Mouse (Mus musculus) kidney, postnatal 14 days (tissue): ENCODE measurements around the gene Rhebl1.

Experiments
- DNase-seq: peaks from one replicate; pipeline ENCODE4 v3.0.0; 2022; ENCODE audit warnings: mixed read lengths

Rhebl1 gene

DNA sequence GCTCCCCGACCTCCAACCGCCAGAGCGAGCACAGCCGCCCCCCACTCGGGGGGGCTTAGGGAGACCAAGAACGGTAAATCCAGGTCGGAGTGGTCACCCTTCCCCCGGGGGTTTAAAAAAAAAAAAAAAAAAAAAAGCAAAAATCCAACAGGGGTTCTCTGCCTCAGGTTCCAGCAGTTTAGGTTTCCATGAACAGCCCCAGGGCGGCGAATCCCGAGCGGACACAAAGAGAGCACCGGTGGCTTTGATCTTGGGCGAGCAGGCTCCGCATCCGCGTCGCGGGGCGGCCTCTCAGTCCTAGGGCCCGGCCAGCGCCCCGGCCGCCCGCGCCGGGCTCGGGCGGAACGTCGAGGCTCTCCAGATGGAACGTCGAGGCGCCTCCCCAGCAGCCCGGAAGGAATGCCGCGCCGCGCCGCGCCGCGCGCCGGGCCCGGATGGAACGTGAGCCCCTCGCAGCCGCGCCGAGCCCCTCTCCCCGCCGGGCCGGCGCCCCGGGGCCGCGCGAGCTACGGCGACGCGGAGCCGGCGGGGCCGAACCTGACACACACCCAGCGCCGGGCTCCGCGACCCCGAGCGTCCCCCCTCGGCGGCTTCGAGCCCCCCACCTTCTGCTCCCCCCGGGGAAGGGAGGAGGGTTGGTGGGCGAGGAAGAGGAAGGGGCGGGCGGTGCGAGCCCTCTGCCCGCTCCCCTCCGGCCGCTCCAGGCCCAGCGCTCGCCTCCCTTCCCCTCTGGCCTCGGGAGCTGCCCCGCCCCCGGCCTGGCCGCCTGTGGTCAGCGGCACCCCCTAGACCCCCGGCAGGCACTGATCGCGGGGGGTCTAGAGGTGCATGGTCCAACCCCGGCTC lies 23.0 kb downstream of the Rhebl1 start, which contains the start of gene Kmt2d:
Gene Kmt2d, minus strand, starts transcription at position 135 of the 846 bp plus-strand sequence.
- DNase-seq = no peak

DNA sequence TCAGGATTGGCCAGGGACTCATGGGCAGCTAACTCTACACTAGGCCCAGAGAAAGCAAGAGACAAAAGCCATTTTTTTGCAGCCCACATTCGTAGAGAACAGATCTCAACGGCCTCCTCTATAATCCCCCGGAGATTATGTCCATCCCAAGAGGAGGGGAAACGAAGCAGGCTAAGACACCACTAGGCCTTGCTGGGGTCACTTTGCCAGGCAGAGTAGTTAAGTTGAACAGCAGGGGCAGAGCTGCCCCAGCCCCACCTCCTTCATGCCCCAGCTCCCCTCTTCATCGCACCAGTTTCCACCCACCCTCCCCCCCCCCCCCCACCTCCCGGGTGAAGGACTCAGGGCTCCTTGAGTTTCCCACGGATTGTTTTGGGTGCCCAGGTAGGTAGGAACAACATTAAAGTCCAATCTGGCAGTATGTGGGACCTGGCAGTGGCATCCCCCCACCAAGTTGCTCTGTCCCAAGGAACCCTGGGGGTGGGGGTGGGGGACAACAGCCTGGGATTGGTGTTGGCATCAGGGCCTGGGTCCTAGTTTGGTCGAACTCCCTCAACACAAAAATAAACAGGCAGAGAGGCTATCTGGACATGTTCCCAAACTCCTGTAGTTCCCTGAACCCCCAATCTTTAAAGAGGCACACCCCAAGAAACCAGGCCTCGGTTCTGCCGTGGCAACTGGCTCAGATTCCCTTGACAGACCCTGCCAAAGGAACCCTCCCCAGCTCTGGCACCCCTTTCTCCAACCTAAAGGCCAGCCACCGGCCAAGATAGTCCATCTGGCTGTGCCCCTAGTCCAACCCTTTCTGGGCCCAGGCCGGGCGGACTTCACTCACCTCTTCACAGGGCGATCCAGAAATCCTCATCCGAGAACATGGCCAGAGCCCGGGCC lies 23.9 kb downstream of the Rhebl1 start:
- DNase-seq = peak; percentile 55

DNA sequence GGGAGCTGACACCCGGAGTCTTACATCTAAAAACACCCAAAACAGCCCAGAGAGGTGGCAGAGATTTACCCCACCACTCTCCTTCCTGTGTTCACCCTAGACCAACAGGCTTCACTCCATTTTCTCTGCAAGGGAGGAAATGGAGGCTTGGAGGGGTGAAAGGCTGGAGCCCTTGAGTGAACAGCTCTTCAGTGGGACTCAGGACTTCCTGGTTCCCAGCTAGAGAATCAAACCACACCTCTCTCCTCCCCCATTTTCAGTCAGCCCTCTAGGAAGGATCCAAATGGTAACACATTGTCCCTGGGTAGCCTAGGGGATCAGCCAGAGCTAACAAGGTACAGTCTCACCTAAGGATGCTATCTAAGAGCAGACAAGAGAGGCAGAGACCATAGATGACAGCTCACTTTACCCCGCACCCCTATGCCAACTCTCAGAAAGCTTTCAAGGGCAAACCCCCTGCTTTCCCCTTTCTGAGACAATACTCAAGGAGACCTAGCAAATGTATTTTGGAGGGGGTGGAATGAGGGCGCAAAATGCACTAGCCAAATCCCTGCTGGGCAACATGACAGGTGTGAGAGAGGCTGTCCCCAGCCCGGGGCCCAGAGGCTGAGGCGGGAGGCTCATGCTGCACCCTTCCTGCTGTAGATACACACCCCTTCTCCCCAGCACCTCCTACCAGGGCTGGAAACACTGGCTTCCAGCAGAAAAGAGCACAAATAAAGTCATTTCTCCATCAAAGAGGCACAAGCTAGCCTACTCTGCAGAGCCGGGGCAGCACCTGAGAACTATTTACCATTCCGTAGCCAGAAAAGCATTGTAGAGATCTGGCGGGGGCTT lies 24.8 kb downstream of the Rhebl1 start:
- no peak for DNase-seq

DNA sequence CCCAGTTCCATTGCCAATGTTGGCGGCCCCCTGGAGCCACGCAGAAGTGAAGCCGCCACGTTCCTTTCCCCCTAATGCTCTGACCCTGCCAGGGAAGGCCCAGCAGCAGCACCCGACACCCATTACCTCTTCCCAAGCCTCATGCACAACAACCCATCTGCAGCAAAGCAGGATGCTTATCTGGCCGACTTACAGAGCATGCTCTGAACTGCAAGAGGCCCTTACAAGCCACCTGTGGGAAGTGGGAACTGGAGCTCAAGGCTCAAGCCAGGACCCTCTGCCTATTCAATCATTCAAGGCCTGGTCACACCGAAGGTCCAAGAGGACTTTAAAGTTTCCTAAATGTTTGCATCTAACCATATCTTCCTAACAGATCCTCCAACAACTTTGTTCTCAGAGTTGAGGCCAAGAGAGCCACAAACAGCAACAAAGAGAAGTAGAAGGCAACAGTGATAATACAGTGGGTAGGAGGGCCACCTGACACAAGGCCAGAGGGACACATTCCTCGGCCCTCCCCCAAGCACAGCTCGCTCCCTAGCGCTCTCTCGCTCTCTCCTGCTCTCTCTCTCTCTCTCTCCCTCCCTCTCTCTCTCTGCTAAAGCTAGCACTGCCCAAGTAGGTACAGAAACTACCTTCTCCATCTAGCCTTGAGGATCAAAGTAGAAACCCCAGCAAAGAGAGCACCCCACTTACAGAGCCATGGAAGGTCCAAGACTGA lies 25.8 kb downstream of the Rhebl1 start:
- no peak for DNase-seq

DNA sequence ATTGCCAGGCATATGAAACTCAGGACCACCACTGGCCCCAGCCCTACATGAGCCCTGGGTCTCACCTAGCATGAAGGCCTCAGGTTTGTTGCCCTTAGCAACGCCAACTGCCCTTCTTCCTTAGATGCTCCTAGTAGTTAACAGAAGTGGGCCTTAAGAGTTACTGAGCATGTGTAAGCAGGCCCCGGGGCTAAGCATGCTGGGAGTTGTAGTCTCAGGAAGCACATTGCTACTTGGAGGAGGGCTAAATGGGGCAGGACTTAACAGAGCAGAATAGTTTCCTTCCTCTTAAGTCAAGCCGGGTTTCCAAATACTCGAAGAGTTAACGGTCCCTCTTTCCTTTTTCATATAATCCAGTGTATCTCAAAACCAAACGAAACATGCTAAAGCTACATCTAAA lies 27.0 kb downstream of the Rhebl1 start:
- DNase-seq = peak; percentile 72

DNA sequence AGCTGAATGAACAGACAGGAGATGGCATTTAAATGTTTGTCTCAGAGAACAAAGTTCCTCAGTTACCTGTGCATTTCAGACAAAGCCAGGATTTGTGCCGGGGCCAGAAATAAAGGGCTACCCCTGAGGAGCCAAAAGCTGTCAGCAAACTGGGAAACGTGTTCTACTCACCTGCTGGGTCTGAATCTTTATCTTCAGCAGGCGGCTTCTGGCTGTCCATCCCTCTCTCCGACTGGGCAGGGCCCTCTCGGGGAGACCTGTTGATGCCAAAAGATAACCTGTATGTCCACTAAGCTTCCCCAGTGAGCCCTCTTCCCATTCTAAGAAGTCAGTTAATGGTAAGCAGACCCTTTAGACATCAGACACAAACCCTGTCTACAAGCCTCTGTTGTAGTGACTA lies 27.8 kb downstream of the Rhebl1 start:
- no peak for DNase-seq

DNA sequence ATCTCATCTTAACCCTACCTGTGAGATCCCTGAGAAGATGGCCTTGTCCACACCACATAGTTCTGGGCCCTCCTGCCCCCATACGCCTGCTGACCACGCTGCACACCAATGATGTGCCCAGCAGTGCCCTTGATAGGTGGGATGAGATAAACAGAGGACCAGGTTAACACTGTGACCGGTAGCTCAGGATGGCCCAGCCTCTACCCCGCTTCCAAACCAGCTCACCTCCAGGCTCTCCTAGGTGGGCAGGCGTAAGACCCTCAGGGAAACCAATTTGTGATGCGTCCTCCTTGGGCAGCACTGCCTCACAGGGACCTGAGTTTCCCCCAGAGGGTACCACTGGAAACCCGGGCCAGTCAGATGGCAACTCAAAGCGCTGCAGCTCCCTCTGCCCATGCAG lies 28.6 kb downstream of the Rhebl1 start:
- no peak for DNase-seq

DNA sequence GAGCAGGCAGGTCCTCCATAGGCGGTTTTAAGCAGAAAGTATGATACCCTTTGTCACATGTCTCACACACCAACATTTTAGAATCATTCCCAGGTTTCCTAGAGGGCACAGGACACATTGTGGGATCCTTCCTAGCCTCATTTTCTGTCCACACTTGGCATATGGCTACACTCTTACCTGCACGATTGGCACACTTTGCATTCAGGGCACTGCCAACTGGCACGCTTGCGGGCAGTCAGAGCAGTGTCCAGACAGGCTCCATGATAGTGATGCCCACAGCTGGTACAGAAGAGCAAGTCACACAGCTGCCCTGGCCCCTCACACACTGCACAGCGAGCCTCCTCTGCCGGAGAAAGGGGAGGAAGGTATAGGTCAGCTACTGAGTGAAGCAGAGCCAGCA lies 29.4 kb downstream of the Rhebl1 start:
- DNase-seq = no peak

DNA sequence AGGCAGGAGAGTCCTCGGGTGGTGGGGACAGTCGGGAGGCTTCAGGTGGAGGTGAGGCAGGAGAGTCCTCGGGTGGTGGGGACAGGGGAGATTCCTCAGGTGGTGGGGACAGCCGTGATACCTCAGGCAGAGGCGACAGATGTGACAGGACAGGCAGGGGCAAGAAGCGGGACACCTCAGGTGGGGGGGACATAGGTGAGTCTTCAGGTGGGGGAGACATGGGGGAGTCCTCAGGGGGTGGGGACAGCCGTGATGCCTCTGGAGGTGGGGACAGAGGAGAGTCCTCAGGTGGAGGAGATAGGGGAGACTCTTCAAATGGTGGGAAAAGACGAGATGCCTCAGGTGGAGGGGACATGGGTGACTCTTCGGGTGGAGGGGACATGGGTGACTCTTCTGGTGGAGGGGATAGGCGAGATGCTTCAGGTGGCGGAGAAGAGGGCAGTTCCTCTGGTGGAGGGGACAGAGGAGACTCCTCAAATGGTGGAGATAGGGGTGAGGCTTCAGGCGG lies 30.8 kb downstream of the Rhebl1 start:
- no peak for DNase-seq

DNA sequence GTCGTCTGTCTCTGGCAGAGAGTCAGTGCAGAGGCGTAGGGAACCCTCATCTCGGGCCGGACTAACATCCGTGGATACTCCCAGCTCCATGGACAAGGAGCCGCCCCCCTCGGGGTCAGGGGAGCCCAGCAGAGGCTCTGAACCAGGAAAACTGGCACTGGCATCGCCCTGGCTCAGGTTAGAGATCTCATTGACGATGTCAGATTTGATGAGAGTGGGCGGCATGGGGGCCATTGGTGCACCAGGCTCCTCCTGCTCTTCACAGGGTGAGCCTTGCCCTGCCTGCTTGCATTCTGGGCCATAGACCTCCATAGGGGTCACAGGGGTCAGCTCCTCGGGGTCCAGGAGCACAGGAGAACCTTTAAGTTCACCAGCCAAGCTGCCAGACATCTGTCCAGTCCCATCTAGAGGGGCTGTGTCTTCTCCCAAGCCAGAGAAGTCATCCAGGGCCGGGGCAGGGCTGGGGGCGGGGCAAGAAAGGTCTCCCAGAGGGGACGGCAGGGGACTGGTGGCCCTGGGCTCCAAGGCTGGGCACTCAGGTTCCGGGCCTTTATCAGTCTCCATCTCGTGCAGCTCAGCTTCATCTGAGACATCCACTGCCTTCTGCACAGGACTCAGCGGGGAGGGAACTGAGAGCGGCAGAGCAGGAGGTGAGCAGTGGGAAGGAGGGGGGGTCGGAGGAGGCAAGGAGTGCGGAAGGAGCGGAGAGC lies 32.5 kb downstream of the Rhebl1 start:
- no peak for DNase-seq

DNA sequence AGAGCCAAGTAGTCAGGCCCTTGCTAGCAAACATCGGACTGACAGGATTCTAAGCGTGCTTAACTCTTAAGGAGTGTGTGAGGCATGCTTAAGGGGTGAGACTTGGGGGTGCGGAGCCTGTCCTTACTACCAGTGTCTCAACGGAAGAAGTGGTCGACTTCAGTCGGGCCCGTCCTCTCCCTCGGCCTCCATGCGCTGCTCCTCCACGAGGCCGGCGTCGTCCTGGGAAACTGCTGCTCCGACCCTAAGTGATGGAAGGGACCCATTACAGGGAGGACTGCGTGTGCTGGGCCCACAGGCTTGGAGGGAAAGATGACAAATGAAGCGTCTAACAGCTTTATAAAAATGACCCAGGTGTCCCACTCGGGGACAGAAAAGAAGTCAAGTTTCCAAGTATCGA lies 33.4 kb downstream of the Rhebl1 start:
- DNase-seq = no peak

DNA sequence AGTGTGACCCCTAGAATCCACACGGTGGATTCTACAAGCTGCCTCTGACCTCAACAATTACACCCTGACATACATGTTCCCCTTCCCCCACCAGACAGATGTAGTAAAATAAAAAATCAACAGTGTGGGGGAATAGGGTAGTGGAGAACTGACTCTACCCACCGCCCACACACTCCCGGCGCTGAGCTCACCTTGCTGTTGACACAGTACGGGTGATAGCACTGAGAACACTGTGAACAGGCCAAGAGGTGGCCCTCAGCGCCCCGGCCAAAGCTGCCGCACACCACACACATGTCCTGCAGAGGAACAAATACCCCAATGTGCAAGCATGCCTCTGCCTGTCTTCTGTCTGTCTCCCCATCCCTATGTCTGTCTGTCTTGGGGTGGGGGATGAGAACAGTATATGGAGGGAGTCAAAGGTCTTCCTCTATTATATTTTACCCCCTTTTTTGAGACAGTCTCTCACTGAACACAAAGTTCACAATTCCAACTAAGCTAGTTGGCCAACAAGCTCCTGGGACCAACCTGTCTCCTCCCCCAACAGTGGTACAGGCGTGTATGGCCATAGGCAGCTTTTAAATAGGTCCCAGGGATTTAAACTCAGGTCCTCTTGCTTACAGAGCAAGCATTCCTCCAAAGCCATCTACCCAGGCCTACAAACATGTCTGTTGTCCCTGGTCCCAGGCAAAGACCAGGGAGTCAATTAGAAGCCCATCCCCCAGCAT lies 34.9 kb downstream of the Rhebl1 start:
- DNase-seq = no peak

DNA sequence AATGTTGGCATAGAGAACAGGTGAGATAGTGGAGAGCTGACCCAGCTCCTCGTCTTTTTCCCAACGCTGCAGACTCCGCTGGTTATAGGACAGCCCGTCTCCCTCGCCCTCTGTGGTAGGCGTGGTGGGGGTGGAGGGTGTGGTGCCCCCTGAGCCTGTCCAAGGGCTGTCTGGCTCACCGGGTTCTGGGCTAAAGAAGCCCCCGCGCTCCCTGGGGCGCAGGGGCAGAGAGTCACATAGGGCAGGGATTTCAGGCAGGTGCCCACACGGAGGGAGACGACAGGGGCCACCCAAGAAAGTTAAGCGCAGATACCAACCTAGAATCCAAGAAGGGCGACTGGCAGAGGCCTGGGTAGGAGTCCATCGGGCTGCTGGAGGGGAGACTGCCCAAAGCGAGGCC lies 40.1 kb downstream of the Rhebl1 start:
- DNase-seq = no peak

DNA sequence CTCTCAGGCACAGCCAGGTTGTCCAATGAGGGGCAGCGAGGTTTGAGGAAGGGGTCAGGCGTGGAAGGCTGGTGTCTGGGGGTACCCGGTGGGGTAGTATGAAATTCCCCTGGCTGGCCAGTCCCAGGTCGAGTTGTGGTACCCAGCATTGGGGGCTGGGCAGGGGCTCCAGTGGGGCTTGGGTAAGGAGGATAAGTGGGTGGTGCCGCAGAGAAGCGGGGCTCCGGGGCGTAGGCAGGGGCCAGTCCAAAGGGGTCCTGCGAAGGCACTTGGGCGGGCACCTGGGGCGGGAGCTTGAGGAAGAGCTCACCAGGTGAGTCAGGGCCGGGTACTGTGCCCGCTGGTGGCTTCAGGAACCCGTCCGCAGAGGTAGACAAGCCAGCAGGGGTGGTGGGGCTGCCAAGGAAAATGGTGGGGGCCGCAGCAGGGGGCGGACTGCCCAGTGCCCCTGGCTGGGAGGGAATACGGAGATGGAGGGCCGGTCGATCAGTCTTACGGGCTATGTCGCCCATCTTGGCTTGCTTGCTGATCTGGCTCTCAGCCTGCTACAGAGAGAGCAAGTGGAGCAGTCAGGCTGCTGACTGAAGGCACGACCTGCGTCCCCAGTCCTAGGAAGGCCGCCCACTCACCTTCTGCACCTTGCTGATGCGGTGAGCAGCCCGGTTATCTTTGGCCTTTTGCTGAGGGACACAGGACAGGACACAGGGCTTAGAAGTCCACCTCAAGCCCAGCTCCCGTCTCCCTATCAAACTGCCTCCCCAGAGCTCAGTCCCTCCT lies 41.0 kb downstream of the Rhebl1 start:
- no peak for DNase-seq

DNA sequence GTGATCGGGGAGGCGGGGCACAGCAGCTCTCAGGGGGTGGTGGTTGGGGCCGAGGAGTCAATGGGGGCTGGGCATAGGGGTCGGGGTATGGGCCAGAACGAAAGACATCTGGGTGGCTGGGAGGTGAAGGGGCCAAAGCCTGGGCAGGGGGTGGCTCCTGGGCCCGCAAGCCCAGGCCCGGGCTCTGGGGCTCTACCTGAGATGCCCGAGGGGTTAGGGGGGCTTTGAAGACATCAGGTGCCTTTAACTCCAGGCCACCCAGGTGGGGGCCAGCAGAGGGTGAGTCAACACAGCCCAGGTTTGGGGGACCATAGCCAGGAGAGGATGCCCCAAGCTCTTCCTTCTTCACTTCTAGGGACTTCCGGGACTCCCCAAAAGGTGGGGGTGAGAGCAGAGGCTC lies 41.6 kb downstream of the Rhebl1 start:
- DNase-seq = no peak

DNA sequence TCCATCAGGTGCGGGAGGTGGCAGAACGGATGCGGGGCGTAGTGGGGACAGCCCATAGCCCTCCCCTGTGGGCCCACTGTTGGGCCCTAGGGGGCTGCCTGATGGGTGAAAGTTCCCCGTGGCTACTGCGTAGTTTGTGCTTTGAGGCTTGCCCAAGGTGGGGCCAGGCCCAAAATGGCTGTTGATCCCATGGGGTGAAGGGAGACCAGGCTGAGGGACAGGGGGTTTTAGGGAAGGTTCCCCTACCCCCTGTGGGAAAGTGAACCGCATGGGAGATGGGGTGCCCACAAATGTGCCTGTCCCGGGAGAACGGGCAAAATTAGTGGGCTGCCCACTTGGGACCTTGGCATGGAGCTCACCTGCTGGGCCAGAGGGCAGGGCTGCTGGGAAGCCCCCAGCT lies 42.3 kb downstream of the Rhebl1 start:
- no peak for DNase-seq

DNA sequence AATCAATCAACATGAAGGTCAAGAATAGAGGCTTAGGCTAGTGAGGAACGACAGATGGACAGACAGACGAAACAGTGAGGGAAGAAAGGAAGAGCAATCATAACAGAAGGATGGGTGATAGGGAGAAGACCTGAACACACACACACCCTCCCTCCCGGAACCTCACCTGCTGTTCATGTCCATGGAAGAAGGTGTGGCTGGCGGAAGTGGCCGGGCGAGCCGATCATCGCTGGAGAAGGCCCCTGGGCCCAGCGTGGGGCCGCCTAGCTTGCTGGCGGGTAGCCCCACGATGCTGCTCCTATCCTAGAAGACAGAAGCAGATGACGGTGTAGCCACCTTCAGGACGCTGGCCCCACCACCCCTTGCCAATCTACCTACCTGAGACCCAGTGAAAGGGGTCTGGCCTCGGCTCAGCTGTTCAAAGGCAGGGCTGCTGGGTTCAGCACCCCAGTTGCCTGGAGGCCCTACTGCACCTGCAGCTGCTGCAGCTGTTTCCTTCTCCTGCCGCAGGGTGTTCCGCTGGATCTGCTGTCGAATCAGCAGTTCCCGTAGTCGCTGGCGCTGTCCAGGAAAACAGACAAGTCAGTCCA lies 43.0 kb downstream of the Rhebl1 start:
- DNase-seq = no peak

DNA sequence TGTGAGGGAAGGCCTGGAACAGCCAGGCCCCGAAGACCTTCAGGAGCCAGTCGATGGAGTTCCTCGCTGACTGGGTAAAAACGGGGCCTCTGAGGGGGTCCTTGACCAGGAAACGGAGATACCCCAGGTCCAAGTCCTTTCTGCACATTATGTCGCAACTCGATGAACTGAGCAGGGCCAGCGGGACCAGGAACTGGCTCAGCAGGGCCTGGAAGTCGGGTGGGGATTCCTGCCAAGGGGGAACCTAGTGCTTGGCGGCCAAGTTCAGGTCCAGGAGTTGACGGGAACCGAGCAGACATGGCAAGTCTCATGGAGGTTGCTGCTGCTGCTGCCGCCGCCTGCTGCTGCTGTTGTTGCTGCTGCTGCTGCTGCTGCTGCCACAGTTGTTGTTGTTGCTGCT lies 43.7 kb downstream of the Rhebl1 start:
- DNase-seq = no peak

DNA sequence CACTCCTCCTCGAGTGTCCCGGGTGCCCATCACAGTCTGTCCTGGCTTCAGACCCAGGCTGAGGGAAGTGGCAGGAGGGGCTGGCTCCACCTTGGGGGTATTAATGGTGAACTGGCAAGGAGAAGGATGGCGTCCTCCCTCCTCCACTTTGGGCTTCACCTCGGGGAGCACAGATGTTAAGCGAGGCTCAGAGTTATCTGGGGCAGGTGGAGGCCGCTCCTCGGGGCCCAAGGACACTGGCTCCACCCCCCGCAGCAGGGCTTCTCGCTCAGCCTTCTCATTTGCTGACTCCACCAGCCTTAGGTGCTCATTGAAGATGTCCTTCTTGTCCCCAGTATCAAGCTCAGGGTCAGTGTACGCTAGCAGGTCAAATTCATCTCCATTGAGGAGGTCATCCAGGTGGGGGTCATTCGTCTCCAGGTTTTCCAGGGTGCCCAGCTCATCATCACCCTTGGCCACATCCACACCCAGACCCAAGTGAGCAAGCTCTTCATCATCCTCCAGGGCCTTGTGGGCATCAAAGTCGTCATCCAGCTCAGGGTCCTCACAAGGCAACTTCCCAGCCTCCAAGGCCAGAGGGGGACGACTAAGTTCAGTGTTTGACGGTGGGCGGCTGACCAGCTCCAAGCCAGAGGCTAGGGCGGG lies 44.3 kb downstream of the Rhebl1 start:
- no peak for DNase-seq
